15 mouse cellular contexts compared by ENCODE assay signal in genomic region chr16:29989308-29989707, GRCm38 (mm10).
"Had no signal": no experiment of that assay in that cellular context is flagged by ENCODE, and none has a peak within 500 bp of the region (broad histone marks: within the 10 kb centered on the region; RNA-seq: fewer than 3 reads in every experiment).

No protein-coding gene starts in this region.

- DNase-seq: kidney, postnatal 10 days; kidney, postnatal 4 days; liver, embryonic 13.5 days; retina, postnatal 1 day; right cerebral cortex, postnatal 4 days; spleen, adult 18-20 months; thymus, postnatal 4 days had no signal

- H3K9me3 ChIP-seq: limb, embryonic 12.5 days; liver, embryonic 13.5 days; lung, embryonic 15.5 days; midbrain, embryonic 12.5 days; neural tube, embryonic 13.5 days had no signal

- H3K27ac ChIP-seq: layer of hippocampus, adult 2 months; limb, embryonic 12.5 days; liver, embryonic 13.5 days; lung, embryonic 15.5 days; macrophage; midbrain, embryonic 12.5 days; neural tube, embryonic 13.5 days had no signal

- H3K4me3 ChIP-seq: layer of hippocampus, adult 2 months; limb, embryonic 12.5 days; liver, embryonic 13.5 days; lung, embryonic 15.5 days; midbrain, embryonic 12.5 days; neural tube, embryonic 13.5 days had no signal

- H3K27me3 ChIP-seq: limb, embryonic 12.5 days; liver, embryonic 13.5 days; lung, embryonic 15.5 days had no signal

- ATAC-seq: inflammation-experienced regulatory T-cells, adult 6 months; midbrain, embryonic 16.5 days had no signal

- H3K36me3 ChIP-seq: limb, embryonic 12.5 days; liver, embryonic 13.5 days; lung, embryonic 15.5 days; midbrain, embryonic 12.5 days; neural tube, embryonic 13.5 days had no signal

- H3K4me1 ChIP-seq: lung, embryonic 15.5 days had no signal

- H3K9ac ChIP-seq: limb, embryonic 12.5 days; liver, embryonic 13.5 days; lung, embryonic 15.5 days; midbrain, embryonic 12.5 days; neural tube, embryonic 13.5 days had no signal

- H3K4me2 ChIP-seq: limb, embryonic 12.5 days; liver, embryonic 13.5 days; lung, embryonic 15.5 days; midbrain, embryonic 12.5 days; neural tube, embryonic 13.5 days had no signal
